Mouse (Mus musculus): ENCODE results near the gene Hspa4.

- TF ChIP-seq CEBPB (IDR thresholded peaks at IDR 0.05; ENCODE audit: insufficient read depth, poor library complexity, severe bottlenecking) (no peak), USF1 (IDR thresholded peaks at IDR 0.05; ENCODE audit: low read depth) (no peak), TCF12 (IDR thresholded peaks at IDR 0.05; ENCODE audit: insufficient read depth, poor library complexity, severe bottlenecking) (no peak), MAX (IDR thresholded peaks at IDR 0.05; ENCODE audit: low read depth) (no peak), POLR2A (IDR thresholded peaks at IDR 0.05; ENCODE audit: insufficient read length, low read depth) (no peak), TCF3 (IDR thresholded peaks at IDR 0.05; ENCODE audit: insufficient read length, low read depth) (no peak), MYOD1 (IDR thresholded peaks at IDR 0.05; ENCODE audit: control insufficient read depth in 1 of 3, insufficient read length in 2 of 3, low read depth in 2 of 3) (no peak), E2F4 (IDR thresholded peaks at IDR 0.05; ENCODE audit: insufficient read depth) (no peak), MYOG (IDR thresholded peaks at IDR 0.05; ENCODE audit: control insufficient read depth in 1 of 3, insufficient read depth in 1 of 3, insufficient read length in 2 of 3, low read depth in 2 of 3) (no peak), POLR2AphosphoS2 (IDR thresholded peaks at IDR 0.05; ENCODE audit: insufficient read length, low read depth) (no peak), SRF (IDR thresholded peaks at IDR 0.05; ENCODE audit: control insufficient read depth, insufficient read length, low read depth) (no peak), REST (IDR thresholded peaks at IDR 0.05; ENCODE audit: insufficient read depth, insufficient read length) (no peak)
Measured at GRCm38 (mm10) chr11:53297947-53298860, 2.1 kb downstream of the Hspa4 start.

All from myocyte (in vitro differentiated cells).